9 mouse cellular contexts compared by ENCODE assay signal in genomic region chr11:115231168-115231915, GRCm38 (mm10). TPM values are rescaled to one million over a fixed set of nuclear protein-coding genes. Genes with fewer than 3 reads are reported as not detected.
DNase-seq lines count a peak whose midpoint lies in the region; ATAC-seq and TF ChIP-seq lines count a peak whose summit lies in the region.
"Had no signal": no experiment of that assay in that cellular context is flagged by ENCODE, and none has a peak within 500 bp of the region (broad histone marks: within the 10 kb centered on the region; RNA-seq: fewer than 3 reads in every experiment).

No protein-coding gene starts in this region.

- no peak overlapping the region for H3K4me2 ChIP-seq in midbrain, postnatal 0 days (ENCODE audit: low read depth, low read length, poor library complexity, severe bottlenecking)

- H3K27ac ChIP-seq in midbrain, embryonic 10.5 days (replicated peaks) = peak overlapping the region; percentile 52; the same call in 1 of the 2 replicates
- no peak overlapping the region; the same call in 1 of the 2 replicates for H3K27ac ChIP-seq in midbrain, postnatal 0 days (ENCODE audit: low read depth, low read length)
- H3K27ac ChIP-seq in macrophage = peak overlapping the region; percentile 41

- H3K36me3 ChIP-seq in midbrain, embryonic 10.5 days = no peaks in the 10 kb centered on the region
- H3K36me3 ChIP-seq in midbrain, postnatal 0 days (ENCODE audit: insufficient read depth, low read length) = no peaks in the 10 kb centered on the region
- H3K36me3 ChIP-seq in macrophage (ENCODE audit: inconsistent target) = peaks cover 78% of the 10 kb centered on the region

- H3K27me3 ChIP-seq in midbrain, embryonic 10.5 days (ENCODE audit: low read depth, poor library complexity, severe bottlenecking) = peaks cover 45% of the 10 kb centered on the region
- no peaks in the 10 kb centered on the region for H3K27me3 ChIP-seq in midbrain, postnatal 0 days (ENCODE audit: insufficient read depth, low read length)

- 60% methylated on average over 14 of the region's 14 CpGs for WGBS in midbrain, embryonic 10.5 days
- WGBS in midbrain, postnatal 0 days = 53% methylated on average over 14 of the region's 14 CpGs
- WGBS in macrophage (ENCODE audit: missing documents) = 34% methylated on average over 14 of the region's 14 CpGs

- no peak for DNase-seq in midbrain, embryonic 10.5 days (ENCODE audit: low spot score)
- DNase-seq in midbrain, postnatal 0 days (ENCODE audit: low spot score) = no peak
- peak; percentile 80 for DNase-seq in thymus, postnatal 4 days
- DNase-seq in frontal cortex, postnatal 14 days (ENCODE audit: low spot score in 2 of 2) = no peak
- no peak for DNase-seq in frontal cortex, postnatal 10 days (ENCODE audit: low spot score in 2 of 2)
- DNase-seq in retina, postnatal 1 day = no peak

- no peak overlapping the region for H3K4me3 ChIP-seq in midbrain, embryonic 10.5 days
- H3K4me3 ChIP-seq in midbrain, postnatal 0 days (ENCODE audit: low read depth, low read length) = no peak overlapping the region
- H3K4me3 ChIP-seq in macrophage (ENCODE audit: inconsistent target) = no peak overlapping the region

- no peaks in the 10 kb centered on the region for H3K9me3 ChIP-seq in midbrain, embryonic 10.5 days (replicated peaks)
- H3K9me3 ChIP-seq in midbrain, postnatal 0 days (ENCODE audit: low read length) = no peaks in the 10 kb centered on the region

- no peak overlapping the region for H3K9ac ChIP-seq in midbrain, postnatal 0 days (replicated peaks; ENCODE audit: low read length, poor library complexity, severe bottlenecking)

- peaks cover 89% of the 10 kb centered on the region for H3K4me1 ChIP-seq in midbrain, embryonic 10.5 days
- peaks cover 17% of the 10 kb centered on the region for H3K4me1 ChIP-seq in midbrain, postnatal 0 days (ENCODE audit: insufficient read depth, low read length)

- peaks cover 64% of the 10 kb centered on the region; the same call in 1 of the 2 replicates for H3K79me2 ChIP-seq in macrophage (ENCODE audit: inconsistent target)

- no peak for ATAC-seq in midbrain, postnatal 0 days (ENCODE audit: low FRiP score)
- ATAC-seq in hematopoietic stem cell, adult 5-6 weeks (replicated peaks in 1 of 2; ENCODE audit: insufficient read depth in 1 of 2, low FRiP score in 2 of 2, low TSS enrichment in 1 of 2, low read depth in 1 of 2, poor library complexity in 2 of 2, severe bottlenecking in 2 of 2) = peak; percentile 59 to 82

- TF ChIP-seq CTCF in midbrain, postnatal 0 days (IDR thresholded peaks at IDR 0.05) = no peak

RNA-seq across cellular contexts. Expression of gene Grin2c, which starts 35.7 kb away (rescaled TPM):
- 0.02 and 0.06 TPM in 2 replicates for polyA plus RNA-seq in midbrain, embryonic 10.5 days (2016; fragmentation: Nextera tagmentation; extraction: Ambion mirVana)
- 2.9 and 4.1 TPM in 2 replicates for total RNA-seq in midbrain, postnatal 0 days (2014; rRNA removed)
- polyA plus RNA-seq in midbrain, postnatal 0 days (2015; fragmentation: Nextera tagmentation; extraction: Ambion mirVana) = 0.59 and 0.75 TPM in 2 replicates
- not detected in 2 replicates for total RNA-seq in hematopoietic stem cell, adult 5-6 weeks (2017)
- total RNA-seq in macrophage (2018; cell fraction: chromatin; rRNA removed) = under 1 TPM in 3 of 26 experiments, not detected in 23; 0.16 to 0.63 (median 0.20) TPM
- under 1 TPM in 3 of 26 experiments, not detected in 23; 0.05 TPM for total RNA-seq in macrophage (2018; cell fraction: cytosol; rRNA removed)
- total RNA-seq in macrophage (2018; cell fraction: nucleus; rRNA removed) = under 1 TPM in 2 of 26 experiments, not detected in 24; 0.12 to 0.15 TPM
- polyA plus RNA-seq in macrophage (2018) = not detected in 3 replicates
- total RNA-seq: liver, adult 2 months had no signal

RNA-seq across cellular contexts. Expression of gene Nat9, which starts 43.7 kb away (rescaled TPM):
- 17.8 and 19.5 TPM in 2 replicates for polyA plus RNA-seq in midbrain, embryonic 10.5 days (2016; fragmentation: Nextera tagmentation; extraction: Ambion mirVana)
- total RNA-seq in midbrain, postnatal 0 days (2014; rRNA removed) = 13.0 and 19.3 TPM in 2 replicates
- polyA plus RNA-seq in midbrain, postnatal 0 days (2015; fragmentation: Nextera tagmentation; extraction: Ambion mirVana) = 17.5 and 20.1 TPM in 2 replicates
- 26.6 and 42.7 TPM in 2 replicates for total RNA-seq in hematopoietic stem cell, adult 5-6 weeks (2017)
- total RNA-seq in macrophage (2018; cell fraction: chromatin; rRNA removed) = 100 to 1,000 TPM in 1 of 26 experiments, 10 to 100 TPM in 21, 1 to 10 TPM in 4; 2.6 to 108 (median 36.9) TPM
- 100 to 1,000 TPM in 1 of 26 experiments, 10 to 100 TPM in 25; 28.0 to 101 (median 57.2) TPM for total RNA-seq in macrophage (2018; cell fraction: cytosol; rRNA removed)
- 10 to 100 TPM in 25 of 26 experiments, 1 to 10 TPM in 1; 9.0 to 78.5 (median 40.6) TPM for total RNA-seq in macrophage (2018; cell fraction: nucleus; rRNA removed)
- 49.9 to 79.6 TPM (median 50.9 TPM) in 3 replicates for polyA plus RNA-seq in macrophage (2018)

RNA-seq across cellular contexts. Expression of gene Tmem104, which starts 44.1 kb away (rescaled TPM):
- 7.1 and 11.3 TPM in 2 replicates for polyA plus RNA-seq in midbrain, embryonic 10.5 days (2016; fragmentation: Nextera tagmentation; extraction: Ambion mirVana)
- total RNA-seq in midbrain, postnatal 0 days (2014; rRNA removed) = 7.8 and 8.5 TPM in 2 replicates
- 12.2 and 12.9 TPM in 2 replicates for polyA plus RNA-seq in midbrain, postnatal 0 days (2015; fragmentation: Nextera tagmentation; extraction: Ambion mirVana)
- total RNA-seq in hematopoietic stem cell, adult 5-6 weeks (2017) = 3.5 and 4.0 TPM in 2 replicates
- total RNA-seq in macrophage (2018; cell fraction: chromatin; rRNA removed) = 100 to 1,000 TPM in 12 of 26 experiments, 10 to 100 TPM in 13, 1 to 10 TPM in 1; 7.7 to 184 (median 90.9) TPM
- 100 to 1,000 TPM in 22 of 26 experiments, 10 to 100 TPM in 4; 67.8 to 188 (median 142) TPM for total RNA-seq in macrophage (2018; cell fraction: cytosol; rRNA removed)
- 100 to 1,000 TPM in 23 of 26 experiments, 10 to 100 TPM in 3; 16.8 to 258 (median 153) TPM for total RNA-seq in macrophage (2018; cell fraction: nucleus; rRNA removed)
- polyA plus RNA-seq in macrophage (2018) = 86.7 to 149 TPM (median 97.3 TPM) in 3 replicates

RNA-seq across cellular contexts. Expression of gene Fdxr, which starts 45.5 kb away (rescaled TPM):
- polyA plus RNA-seq in midbrain, embryonic 10.5 days (2016; fragmentation: Nextera tagmentation; extraction: Ambion mirVana) = 16.7 and 19.8 TPM in 2 replicates
- 17.7 and 18.8 TPM in 2 replicates for total RNA-seq in midbrain, postnatal 0 days (2014; rRNA removed)
- polyA plus RNA-seq in midbrain, postnatal 0 days (2015; fragmentation: Nextera tagmentation; extraction: Ambion mirVana) = 14.8 and 16.7 TPM in 2 replicates
- total RNA-seq in hematopoietic stem cell, adult 5-6 weeks (2017) = 19.9 and 22.6 TPM in 2 replicates
- 10 to 100 TPM in 8 of 26 experiments, 1 to 10 TPM in 18; 2.1 to 22.8 (median 8.2) TPM for total RNA-seq in macrophage (2018; cell fraction: chromatin; rRNA removed)
- 1 to 10 TPM; 1.4 to 4.6 (median 3.2) TPM for total RNA-seq in macrophage (2018; cell fraction: cytosol; rRNA removed)
- total RNA-seq in macrophage (2018; cell fraction: nucleus; rRNA removed) = 10 to 100 TPM in 3 of 26 experiments, 1 to 10 TPM in 23; 1.6 to 17.6 (median 5.7) TPM
- 2.3 to 6.0 TPM (median 4.3 TPM) in 3 replicates for polyA plus RNA-seq in macrophage (2018)
